11 mouse cellular contexts compared by ENCODE assay signal in the genomic region with DNA sequence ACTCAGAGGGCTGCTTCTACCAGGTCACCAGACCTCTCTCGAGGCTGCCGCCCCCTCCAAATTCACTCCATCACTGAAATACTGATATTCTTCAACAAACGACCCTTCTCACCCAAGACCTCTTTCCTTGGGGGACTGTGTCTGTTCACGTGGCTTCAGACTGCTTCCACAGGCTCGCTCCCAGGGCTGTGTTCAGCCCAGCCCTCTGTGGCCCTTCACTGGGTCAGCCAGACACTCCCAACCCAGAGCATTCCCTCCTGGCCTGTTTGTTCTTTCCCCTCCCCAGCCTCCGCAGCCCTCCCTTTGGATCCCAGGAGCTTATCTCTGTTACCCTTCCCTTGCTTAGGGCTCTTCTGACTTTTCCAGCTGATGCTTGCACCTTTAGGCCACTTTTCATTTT. TPM values are rescaled to one million over a fixed set of nuclear protein-coding genes. Genes with fewer than 3 reads are reported as not detected.
DNase-seq lines count a peak whose midpoint lies in the region; ATAC-seq and TF ChIP-seq lines count a peak whose summit lies in the region.
"Had no signal": no experiment of that assay in that cellular context is flagged by ENCODE, and none has a peak within 500 bp of the region (broad histone marks: within the 10 kb centered on the region; RNA-seq: fewer than 3 reads in every experiment).

No protein-coding gene starts in this region.

- no peaks in the 10 kb centered on the region for H3K9me3 ChIP-seq in intestine, postnatal 0 days (ENCODE audit: control insufficient read depth)
- no peaks in the 10 kb centered on the region for H3K9me3 ChIP-seq in midbrain, postnatal 0 days (ENCODE audit: low read length)

- H3K36me3 ChIP-seq in intestine, postnatal 0 days (ENCODE audit: control insufficient read depth, insufficient read depth): no peaks in the 10 kb centered on the region; the same call in 1 of the 2 replicates
- H3K36me3 ChIP-seq in midbrain, postnatal 0 days (ENCODE audit: insufficient read depth, low read length): 0 out of 2 replicates have a peak, but pooled peaks cover 3% of the 10 kb centered on the region

- H3K27ac ChIP-seq in intestine, postnatal 0 days (ENCODE audit: low read depth, low read length): peak overlapping the region; percentile 52; the same call in 1 of the 2 replicates
- H3K27ac ChIP-seq in midbrain, postnatal 0 days (ENCODE audit: low read depth, low read length): no peak overlapping the region

- H3K27me3 ChIP-seq in intestine, postnatal 0 days (replicated peaks; ENCODE audit: control insufficient read depth, insufficient read depth, low read length): no peaks in the 10 kb centered on the region
- no peaks in the 10 kb centered on the region for H3K27me3 ChIP-seq in midbrain, postnatal 0 days (ENCODE audit: insufficient read depth, low read length)

- no peak overlapping the region for H3K4me2 ChIP-seq in intestine, postnatal 0 days (replicated peaks; ENCODE audit: low read depth)
- no peak overlapping the region for H3K4me2 ChIP-seq in midbrain, postnatal 0 days (ENCODE audit: low read depth, low read length, poor library complexity, severe bottlenecking)

- no peak for TF ChIP-seq CTCF in intestine, postnatal 0 days (IDR thresholded peaks at IDR 0.05; ENCODE audit: low read depth)
- no peak for TF ChIP-seq CTCF in midbrain, postnatal 0 days (IDR thresholded peaks at IDR 0.05)

- H3K4me3 ChIP-seq in intestine, postnatal 0 days (ENCODE audit: low read depth, low read length): no peak overlapping the region
- no peak overlapping the region for H3K4me3 ChIP-seq in midbrain, postnatal 0 days (ENCODE audit: low read depth, low read length)

- no peak overlapping the region for H3K9ac ChIP-seq in intestine, postnatal 0 days (ENCODE audit: low read depth, low read length)
- no peak overlapping the region for H3K9ac ChIP-seq in midbrain, postnatal 0 days (replicated peaks; ENCODE audit: low read length, poor library complexity, severe bottlenecking)

- H3K4me1 ChIP-seq in intestine, postnatal 0 days (replicated peaks; ENCODE audit: control insufficient read depth, insufficient read depth, low read length): peaks cover 14% of the 10 kb centered on the region
- H3K4me1 ChIP-seq in midbrain, postnatal 0 days (ENCODE audit: insufficient read depth, low read length): peaks cover 4% of the 10 kb centered on the region; the same call in 1 of the 2 replicates

- 37% methylated on average over 6 of the region's 6 CpGs for WGBS in intestine, postnatal 0 days
- 75% methylated on average over 6 of the region's 6 CpGs for WGBS in midbrain, postnatal 0 days

- no peak for ATAC-seq in intestine, postnatal 0 days
- ATAC-seq in midbrain, postnatal 0 days (ENCODE audit: low FRiP score): no peak

- DNase-seq in gastrocnemius, adult 18-20 months (ENCODE audit: low spot score): peak; percentile 54
- DNase-seq in gastrocnemius, postnatal 10 days: no peak
- peak; percentile 56 for DNase-seq in ovary, postnatal 36 days (ENCODE audit: low spot score)
- DNase-seq in ovary, postnatal 14 days (ENCODE audit: low spot score): no peak
- DNase-seq in midbrain, postnatal 0 days (ENCODE audit: low spot score): no peak
- no peak for DNase-seq in thymus, postnatal 4 days
- no peak for DNase-seq in MN1 (ENCODE audit: low spot score)
- DNase-seq: adrenal gland, adult 2 months had no signal

RNA-seq across cellular contexts. Expression of a gene that starts 14.3 kb away (rescaled TPM):
- 10 to 100 TPM; 11.2 TPM for total RNA-seq in gastrocnemius, adult 18-20 months (2021)
- total RNA-seq in gastrocnemius, postnatal 10 days (2021): 10 to 100 TPM; 15.2 to 15.9 TPM
- 7.7 and 8.2 TPM in 2 replicates for polyA plus RNA-seq in intestine, postnatal 0 days (2015; fragmentation: Nextera tagmentation; extraction: Ambion mirVana)
- 5.2 and 5.9 TPM in 2 replicates for total RNA-seq in midbrain, postnatal 0 days (2014; rRNA removed)
- 13.4 and 13.7 TPM in 2 replicates for polyA plus RNA-seq in midbrain, postnatal 0 days (2015; fragmentation: Nextera tagmentation; extraction: Ambion mirVana)

RNA-seq across cellular contexts. Expression of a gene that starts 24.7 kb away (rescaled TPM):
- 1 to 10 TPM; 7.6 to 9.0 TPM for total RNA-seq in gastrocnemius, adult 18-20 months (2021)
- total RNA-seq in gastrocnemius, postnatal 10 days (2021): 1 to 10 TPM; 8.4 to 9.4 TPM
- polyA plus RNA-seq in intestine, postnatal 0 days (2015; fragmentation: Nextera tagmentation; extraction: Ambion mirVana): 145 and 158 TPM in 2 replicates
- 26.9 and 28.6 TPM in 2 replicates for total RNA-seq in midbrain, postnatal 0 days (2014; rRNA removed)
- 36.8 and 37.4 TPM in 2 replicates for polyA plus RNA-seq in midbrain, postnatal 0 days (2015; fragmentation: Nextera tagmentation; extraction: Ambion mirVana)

RNA-seq across cellular contexts. Expression of a gene that starts 40.6 kb away (rescaled TPM):
- not detected for total RNA-seq in gastrocnemius, adult 18-20 months (2021)
- total RNA-seq in gastrocnemius, postnatal 10 days (2021): not detected
- polyA plus RNA-seq in intestine, postnatal 0 days (2015; fragmentation: Nextera tagmentation; extraction: Ambion mirVana): 138 and 141 TPM in 2 replicates
- total RNA-seq in midbrain, postnatal 0 days (2014; rRNA removed): 0.27 TPM in 1 of 2 replicates, not detected in the other
- 0.51 and 0.56 TPM in 2 replicates for polyA plus RNA-seq in midbrain, postnatal 0 days (2015; fragmentation: Nextera tagmentation; extraction: Ambion mirVana)
- total RNA-seq: megakaryocyte progenitor cell, adult 5-6 weeks had no signal
- polyA plus RNA-seq: adrenal gland, adult 2 months had no signal

RNA-seq across cellular contexts. Expression of a gene that starts 44.7 kb away (rescaled TPM):
- under 1 TPM; 0.09 to 0.14 TPM for total RNA-seq in gastrocnemius, adult 18-20 months (2021)
- under 1 TPM; 0.21 to 0.77 TPM for total RNA-seq in gastrocnemius, postnatal 10 days (2021)
- 0.04 TPM in 1 of 2 replicates, not detected in the other for polyA plus RNA-seq in intestine, postnatal 0 days (2015; fragmentation: Nextera tagmentation; extraction: Ambion mirVana)
- 0.33 and 1.1 TPM in 2 replicates for total RNA-seq in midbrain, postnatal 0 days (2014; rRNA removed)
- polyA plus RNA-seq in midbrain, postnatal 0 days (2015; fragmentation: Nextera tagmentation; extraction: Ambion mirVana): 0.43 and 0.51 TPM in 2 replicates
- total RNA-seq: megakaryocyte progenitor cell, adult 5-6 weeks; neutrophil, adult 5-6 weeks had no signal

RNA-seq across cellular contexts. Expression of a gene that starts 52.2 kb away (rescaled TPM):
- total RNA-seq in gastrocnemius, adult 18-20 months (2021): 10 to 100 TPM; 24.9 to 25.7 TPM
- 10 to 100 TPM; 30.0 to 39.3 TPM for total RNA-seq in gastrocnemius, postnatal 10 days (2021)
- polyA plus RNA-seq in intestine, postnatal 0 days (2015; fragmentation: Nextera tagmentation; extraction: Ambion mirVana): 64.1 and 68.9 TPM in 2 replicates
- 43.6 and 48.3 TPM in 2 replicates for total RNA-seq in midbrain, postnatal 0 days (2014; rRNA removed)
- 83.9 and 85.1 TPM in 2 replicates for polyA plus RNA-seq in midbrain, postnatal 0 days (2015; fragmentation: Nextera tagmentation; extraction: Ambion mirVana)

Comparison
In these comparisons a context has a peak if more than half of its experiments do, and no peak if none do; other contexts are left out.
1. DNase-seq: peak in gastrocnemius, adult 18-20 months (single experiment) and ovary, postnatal 36 days (single experiment); none in gastrocnemius, postnatal 10 days (single experiment), ovary, postnatal 14 days (single experiment), midbrain, postnatal 0 days (single experiment), thymus, postnatal 4 days (single experiment) and MN1 (single experiment).